Mouse (Mus musculus): ENCODE data around the gene Mblac1. TPM values are rescaled to one million over a fixed set of nuclear protein-coding genes. Genes with fewer than 3 reads are reported as not detected.
"Not testable (repeated sequence)": the region's sequence is repeated elsewhere in the genome, so short reads cannot be mapped to it uniquely, and the experiment has no call there.

The Mblac1 gene
- total RNA-seq, 2 experiments from 2014 or later = 8.6 TPM

DNA sequence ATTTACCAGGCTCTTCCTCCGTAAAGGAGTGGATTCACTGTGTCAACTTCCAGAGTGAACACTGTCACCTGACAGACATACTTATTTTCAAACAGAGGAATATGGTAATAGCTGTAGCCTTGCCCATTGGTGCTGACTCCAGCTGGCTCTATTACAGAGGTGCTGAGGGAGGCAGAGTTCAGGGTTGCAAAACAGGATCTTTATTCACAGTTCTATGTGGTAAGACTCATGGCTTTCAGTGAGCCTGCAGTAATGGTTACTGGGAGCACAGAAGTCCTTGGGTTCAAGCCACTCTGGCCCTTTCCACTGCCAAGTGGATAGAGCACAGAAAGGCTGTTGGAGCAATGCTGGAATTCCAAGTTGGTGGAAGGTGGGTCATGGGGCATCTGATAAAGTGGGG, 13.1 kb downstream of the Mblac1 start:
- no peak for DNase-seq (ENCODE audit: low spot score in 2 of 2)

DNA sequence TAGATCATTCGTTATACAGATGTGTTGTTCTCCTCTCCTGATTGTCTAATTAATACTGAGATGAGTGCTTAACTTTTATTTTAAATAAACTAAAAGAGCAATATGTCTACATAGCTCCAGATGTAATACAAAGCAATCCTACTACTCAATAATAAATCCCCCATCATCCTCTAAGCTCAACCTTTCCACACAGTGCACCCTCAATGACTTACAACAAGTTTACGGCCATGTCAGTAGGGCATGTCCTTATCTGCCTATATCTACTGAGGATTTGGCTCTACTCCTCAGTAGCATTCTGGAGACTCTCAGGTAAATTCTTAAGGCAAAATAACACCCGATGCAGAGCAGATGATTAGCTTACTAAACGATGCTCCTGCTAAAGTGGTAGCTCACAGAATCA, 13.8 kb downstream of the Mblac1 start:
- DNase-seq (ENCODE audit: low spot score in 2 of 2) = no peak

DNA sequence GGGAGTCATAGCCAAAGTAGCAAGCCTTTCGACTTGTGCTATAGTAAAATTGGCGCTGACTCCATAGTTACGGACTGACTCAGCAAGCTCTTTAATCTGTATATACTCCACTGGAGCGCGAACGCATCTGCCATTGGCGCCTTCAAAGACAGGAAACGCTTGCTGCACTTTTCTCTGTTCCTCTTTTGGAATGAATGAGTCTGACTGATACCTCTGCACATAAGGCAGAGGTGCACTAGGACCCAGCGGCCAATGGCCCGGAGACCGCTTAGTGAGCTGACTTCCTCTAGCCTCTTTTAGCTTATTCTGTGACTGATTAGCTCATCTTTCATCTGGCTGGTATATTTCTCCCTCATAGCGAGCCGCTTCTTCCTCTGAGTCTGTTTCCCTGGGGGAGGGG, 22.5 kb downstream of the Mblac1 start:
- DNase-seq (ENCODE audit: low spot score in 2 of 2) = not testable (repeated sequence)

DNA sequence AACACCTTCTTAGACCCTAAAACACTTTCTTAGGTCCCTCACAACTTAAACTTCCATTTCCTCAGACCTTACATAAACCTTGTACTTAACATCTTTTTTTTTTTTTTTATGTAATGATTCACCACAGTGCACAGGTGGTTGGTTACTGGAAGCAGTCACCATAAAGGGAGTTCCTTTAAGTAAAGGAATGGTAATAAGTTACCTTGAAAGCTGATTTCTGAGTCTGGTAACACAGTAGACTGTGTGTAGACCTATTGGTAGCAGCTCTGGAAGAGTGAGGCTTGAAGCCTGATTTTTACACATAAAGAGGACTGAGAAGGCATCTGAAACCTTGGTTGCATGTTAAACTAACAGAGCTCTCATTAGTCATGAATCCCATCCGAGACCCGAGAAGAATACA, 25.8 kb downstream of the Mblac1 start:
- no peak for DNase-seq (ENCODE audit: low spot score in 2 of 2)

DNA sequence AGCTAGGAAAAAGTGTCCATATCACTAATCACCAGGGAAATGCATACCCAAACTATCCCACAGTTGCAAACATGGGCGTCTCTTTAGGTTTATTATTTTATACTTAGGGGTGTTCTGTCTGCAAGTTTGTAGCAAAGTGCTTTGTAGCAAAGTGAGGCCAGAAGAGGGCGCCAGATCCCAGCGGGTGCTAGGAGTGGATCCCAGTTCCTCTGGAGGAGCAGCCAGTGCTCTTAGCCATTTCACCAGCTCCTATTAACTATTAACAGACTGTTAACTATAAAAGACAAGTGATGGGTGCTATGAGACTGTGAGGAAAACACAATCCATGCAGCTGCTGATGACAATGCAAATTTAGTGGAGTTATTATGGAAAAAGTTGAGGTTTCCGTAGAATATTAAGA, 28.0 kb downstream of the Mblac1 start:
- DNase-seq (ENCODE audit: low spot score in 2 of 2) = peak; percentile 87 to 93

DNA sequence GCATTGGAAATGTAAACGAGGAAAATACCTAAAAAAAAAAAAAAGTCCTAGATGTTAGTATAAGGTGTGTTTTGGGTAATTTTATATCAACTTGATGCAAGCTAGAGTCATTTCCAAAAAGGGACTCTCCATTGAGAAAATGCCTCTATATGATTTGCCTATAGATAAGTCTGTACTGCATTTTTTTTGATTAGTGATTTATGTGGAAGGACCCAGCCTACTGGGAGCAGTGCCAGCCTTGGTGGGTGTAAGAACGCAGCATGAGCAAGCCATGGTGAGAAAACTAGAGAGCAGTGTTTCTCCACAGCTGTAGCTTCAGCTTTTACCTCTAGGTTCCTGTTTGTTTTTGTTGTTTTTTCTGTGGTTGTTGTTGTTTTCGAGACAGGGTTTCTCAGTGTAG, 29.2 kb downstream of the Mblac1 start:
- DNase-seq (ENCODE audit: low spot score in 2 of 2) = no peak

DNA sequence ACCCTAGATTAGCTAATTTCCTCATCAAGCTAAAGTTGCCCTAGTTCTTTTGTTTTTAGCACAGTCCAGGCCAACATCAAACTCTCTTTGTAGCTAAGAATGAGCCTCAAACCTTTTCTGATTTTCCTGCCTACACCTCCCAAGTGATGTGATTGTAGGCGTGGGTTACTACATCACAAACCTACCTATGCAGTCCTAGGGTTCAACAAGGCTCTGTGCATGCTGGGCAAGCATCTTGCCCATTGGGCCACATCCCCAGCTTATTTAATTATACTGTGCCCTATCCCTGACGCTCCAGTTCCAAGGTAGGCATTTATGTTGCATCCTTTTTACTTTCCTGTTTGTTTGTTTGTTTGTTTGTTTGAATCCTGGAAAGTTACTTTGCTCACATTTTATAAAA, 31.6 kb downstream of the Mblac1 start, which contains the start of gene Nxpe5:
TSS of gene Nxpe5 (plus strand) at position 199 of the 400 bp plus-strand sequence.
- DNase-seq (ENCODE audit: low spot score in 2 of 2) = no peak

DNA sequence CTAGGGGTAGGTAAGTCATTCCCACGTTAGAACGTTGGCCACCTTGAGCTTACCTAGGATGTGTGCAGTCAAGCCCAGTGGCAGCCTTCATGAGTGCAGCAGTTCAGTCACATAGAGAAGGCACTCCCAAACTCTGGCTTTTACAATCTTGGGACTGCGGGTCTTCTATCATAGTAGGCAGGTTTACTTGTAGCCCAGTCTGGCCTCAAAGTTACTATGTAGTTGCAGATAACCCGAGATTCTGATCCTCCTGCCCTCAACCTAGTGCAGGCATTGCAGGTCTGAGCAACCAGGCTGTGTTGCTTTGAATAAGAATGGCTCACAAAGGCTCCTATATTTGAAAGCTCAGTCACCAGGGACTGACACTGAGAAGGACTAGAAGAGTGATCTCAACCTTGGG, 32.4 kb downstream of the Mblac1 start:
- no peak for DNase-seq (ENCODE audit: low spot score in 2 of 2)

DNA sequence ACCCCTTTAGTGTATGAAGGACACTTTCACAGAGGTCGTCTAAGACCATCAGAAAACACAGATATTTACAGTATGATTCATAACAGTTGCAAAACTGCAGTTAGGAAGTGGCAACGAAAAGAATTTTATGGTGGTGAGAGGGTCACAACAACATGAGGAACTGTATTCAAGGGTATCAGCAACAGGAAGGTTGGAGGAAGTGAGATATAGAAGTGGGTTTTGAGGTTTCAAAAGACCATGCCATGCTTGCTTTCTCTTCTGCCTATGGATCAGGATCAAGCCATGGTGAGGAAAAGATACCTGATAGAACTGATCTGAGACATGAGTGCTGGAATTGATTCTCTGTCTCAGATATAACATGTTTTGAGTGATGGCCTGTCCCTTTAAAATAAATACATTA, 33.3 kb downstream of the Mblac1 start:
- no peak for DNase-seq (ENCODE audit: low spot score in 2 of 2)

DNA sequence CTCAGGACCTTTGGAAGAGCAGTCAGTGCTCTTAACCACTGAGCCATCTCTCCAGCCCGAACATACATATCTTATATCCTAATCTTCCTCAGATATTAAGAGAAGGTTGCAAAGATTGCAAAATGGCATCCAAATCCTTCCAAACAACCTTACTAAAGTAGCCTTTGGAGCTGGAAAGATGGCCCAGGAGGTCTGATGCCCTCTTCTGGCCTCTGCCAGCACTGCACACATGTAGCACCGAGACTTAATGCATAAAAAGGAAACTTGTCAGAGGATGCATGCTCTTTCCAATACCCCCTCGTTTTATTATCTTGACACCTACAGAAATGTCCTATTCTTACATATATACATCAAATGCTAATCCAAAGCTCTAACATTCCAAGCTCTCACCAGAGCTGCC, 33.9 kb downstream of the Mblac1 start:
- DNase-seq (ENCODE audit: low spot score in 2 of 2) = peak in 1 of 2 experiments; percentile 9

DNA sequence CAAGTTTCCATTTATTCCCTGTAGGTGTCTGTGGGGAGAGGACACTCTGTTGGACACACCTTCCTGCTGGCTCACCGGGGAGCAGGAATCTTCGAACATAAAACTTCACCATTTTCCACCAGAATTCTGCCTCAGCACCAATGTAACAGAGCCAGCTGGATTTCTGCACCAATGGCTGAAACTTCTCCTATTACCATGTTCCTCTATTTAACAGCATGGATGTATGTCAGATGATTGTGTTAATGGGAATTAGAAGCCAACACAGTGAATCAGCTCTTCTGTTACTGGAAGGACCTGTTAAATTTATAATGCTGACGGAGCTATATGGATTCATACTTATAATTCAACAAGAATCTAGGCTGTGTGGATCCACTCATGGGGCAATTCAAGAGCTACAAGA, 35.4 kb downstream of the Mblac1 start:
- DNase-seq (ENCODE audit: low spot score in 2 of 2) = no peak

DNA sequence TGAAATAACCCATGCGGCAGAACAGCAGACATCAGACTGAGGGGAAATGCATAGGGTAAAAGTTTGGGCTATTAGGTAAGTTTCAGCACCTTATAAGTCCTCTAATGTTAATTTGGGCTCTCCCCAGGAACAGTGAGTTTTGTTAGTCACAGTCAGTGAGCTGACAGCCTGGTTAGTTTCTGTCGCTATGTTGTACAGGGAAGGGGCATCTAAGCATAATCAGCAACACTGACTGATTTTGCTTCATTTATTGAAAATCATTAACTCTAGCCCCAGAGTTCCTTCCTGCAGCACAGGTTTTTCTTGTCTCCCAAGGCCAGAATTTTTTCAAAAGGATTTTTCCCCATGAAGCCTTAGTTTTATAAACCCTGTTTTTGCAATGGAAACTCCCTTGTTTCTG, 39.7 kb downstream of the Mblac1 start:
- DNase-seq (ENCODE audit: low spot score in 2 of 2) = no peak

DNA sequence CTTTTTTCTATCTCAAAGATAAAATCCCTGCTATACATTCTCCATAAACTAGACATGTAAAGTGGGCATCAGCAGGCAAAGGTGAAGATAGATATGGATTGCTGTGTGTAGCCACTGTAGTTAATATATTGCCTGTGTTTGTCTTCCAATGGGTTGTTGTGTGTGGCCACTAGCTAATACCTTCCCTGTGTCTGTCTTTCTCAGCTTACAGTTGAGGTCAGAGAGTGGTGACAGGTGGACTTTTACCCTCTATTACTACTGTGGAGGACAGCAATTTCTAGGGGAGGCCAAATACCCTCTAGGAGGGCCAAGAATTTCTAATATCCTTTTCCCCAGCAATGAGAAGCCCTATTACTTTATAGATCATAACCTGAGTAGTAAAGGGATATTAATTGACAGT, 40.1 kb downstream of the Mblac1 start:
- DNase-seq (ENCODE audit: low spot score in 2 of 2) = no peak

DNA sequence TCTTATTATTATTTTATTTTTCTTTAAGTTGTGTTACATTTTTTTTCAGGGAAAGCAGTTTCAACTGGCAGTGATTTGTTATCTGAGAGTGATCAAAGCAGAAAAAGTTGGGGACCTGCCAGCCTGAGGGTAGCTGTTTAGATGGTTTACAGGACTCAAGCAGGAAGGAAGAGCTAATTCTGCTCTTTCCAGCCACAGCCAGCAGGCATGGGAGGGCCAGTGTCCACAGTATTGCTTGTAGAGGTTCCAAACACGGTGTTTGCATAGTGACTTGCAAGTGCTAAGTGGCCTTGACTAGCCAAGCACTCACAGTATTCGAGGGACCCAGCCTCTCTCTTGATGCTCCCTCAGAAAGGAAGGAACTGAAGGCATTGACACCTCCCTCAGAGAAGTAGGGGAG, 47.4 kb downstream of the Mblac1 start:
- DNase-seq (ENCODE audit: low spot score in 2 of 2) = no peak

Small RNAs within 50 kb of the gene (microRNA-seq; reads per million reads assigned to microRNA genes)
- 254 to 334 reads per million in 2 experiments for gene Mir106b
- gene Mir25 = 46.1 to 68.6 reads per million in 2 experiments
- 1,043 to 1,106 reads per million in 2 experiments for gene Mir93

Other genes starting within 250 kb of the Mblac1 start
- gene Gjc3, start 231.2 kb upstream of the Mblac1 start, total RNA-seq (2021) = 10 to 100 TPM; 13.0 to 15.0 TPM
- gene Azgp1, start 212.8 kb upstream of the Mblac1 start, total RNA-seq (2021) = not detected
- not detected for gene Smok3a, start 173.1 kb upstream of the Mblac1 start, total RNA-seq (2021)
- gene Smok3b, start 172.9 kb upstream of the Mblac1 start, total RNA-seq (2021) = not detected
- not detected for gene Smok3c, start 141.1 kb upstream of the Mblac1 start, total RNA-seq (2021)
- 10 to 100 TPM; 40.5 to 42.3 TPM for gene Zkscan1, start 109.2 kb upstream of the Mblac1 start, total RNA-seq (2021)
- gene Zscan21, start 77.4 kb upstream of the Mblac1 start, total RNA-seq (2021) = 10 to 100 TPM; 17.2 to 17.4 TPM
- gene Zfp113, start 38.6 kb upstream of the Mblac1 start, total RNA-seq (2021) = 10 to 100 TPM; 11.2 to 12.6 TPM
- 100 to 1,000 TPM; 142 to 146 TPM for gene Cops6, start 33.2 kb upstream of the Mblac1 start, total RNA-seq (2021)
- 10 to 100 TPM; 19.9 to 22.1 TPM for gene Ap4m1, start 22.3 kb upstream of the Mblac1 start, total RNA-seq (2021)
- gene Mcm7, start 21.9 kb upstream of the Mblac1 start, total RNA-seq (2021) = 10 to 100 TPM; 14.0 to 15.7 TPM
- 10 to 100 TPM; 42.4 to 43.2 TPM for gene Taf6, start 6.9 kb upstream of the Mblac1 start, total RNA-seq (2021)
- 10 to 100 TPM; 13.0 to 16.3 TPM for gene Cnpy4, start 6.8 kb upstream of the Mblac1 start, total RNA-seq (2021)
- under 1 TPM; 0.23 to 0.26 TPM for gene Nxpe5, start 31.6 kb downstream of the Mblac1 start, total RNA-seq (2021)
- 10 to 100 TPM; 50.7 to 56.1 TPM for gene Lamtor4, start 61.2 kb downstream of the Mblac1 start, total RNA-seq (2021)
- 10 to 100 TPM; 61.4 to 71.1 TPM for gene BC037034, start 69.7 kb downstream of the Mblac1 start, total RNA-seq (2021)
- gene Gal3st4, start 78.5 kb downstream of the Mblac1 start, total RNA-seq (2021) = 1 to 10 TPM; 2.5 to 3.5 TPM
- not detected for gene Gm43720, start 85.6 kb downstream of the Mblac1 start, total RNA-seq (2021)
- gene Gpc2, start 85.7 kb downstream of the Mblac1 start, total RNA-seq (2021) = 1 to 10 TPM in 1 of 2 experiments, under 1 TPM in 1; 0.95 to 1.2 TPM
- gene Stag3, start 85.9 kb downstream of the Mblac1 start, total RNA-seq (2021) = 1 to 10 TPM in 1 of 2 experiments, under 1 TPM in 1; 0.37 to 1.3 TPM
- under 1 TPM in 1 of 2 experiments, not detected in 1; 0.42 TPM for gene Pvrig, start 147.6 kb downstream of the Mblac1 start, total RNA-seq (2021)
- 10 to 100 TPM; 21.2 to 22.1 TPM for gene Zfp157, start 247.2 kb downstream of the Mblac1 start, total RNA-seq (2021)